Mouse (Mus musculus) hindbrain, postnatal 0 days (tissue): ENCODE data around the gene Sugct. TPM values are rescaled to one million over a fixed set of nuclear protein-coding genes. Genes with fewer than 3 reads are reported as not detected.

Source experiments
- ATAC-seq: fragments of 200-750 bp; cut with Nextera tagmentation; 2 replicates; pipeline ENCODE4 v1.8.0; 2017; ENCODE audit warnings: mild to moderate bottlenecking, moderate TSS enrichment, moderate library complexity
- DNase-seq: peaks from one replicate; pipeline ENCODE4 v3.0.0-alpha.2; 2015; ENCODE audit warnings: low spot score
- H3K27ac ChIP-seq: fragments of 300-500 bp; sonication (generic); 2 replicates; pipeline ENCODE4 v1.5.1; 2014; ENCODE audit warnings: mild to moderate bottlenecking
- H3K27me3 ChIP-seq: fragments of 300-500 bp; sonication (generic); 2 replicates; pipeline ENCODE4 v1.6.1; 2014; ENCODE audit warnings: low read length, mixed read lengths; ENCODE audit not compliant: insufficient read depth
- H3K36me3 ChIP-seq: fragments of 300-500 bp; sonication (generic); 2 replicates; pipeline ENCODE4 v1.6.1; 2014; ENCODE audit warnings: low read length, mixed read lengths; ENCODE audit not compliant: insufficient read depth
- H3K4me1 ChIP-seq: fragments of 300-500 bp; sonication (generic); 2 replicates; pipeline ENCODE4 v1.6.1; 2014; ENCODE audit warnings: antibody characterized with exemption, low read length, mixed read lengths; ENCODE audit not compliant: insufficient read depth
- H3K4me2 ChIP-seq: fragments of 300-500 bp; sonication (generic); 2 replicates; pipeline ENCODE4 v1.6.1; 2014; ENCODE audit warnings: low read depth, mild to moderate bottlenecking, low read length, moderate library complexity, mixed read lengths
- H3K4me3 ChIP-seq: fragments of 300-500 bp; sonication (generic); 2 replicates; pipeline ENCODE4 v1.5.1; 2014; ENCODE audit warnings: low read length
- H3K9ac ChIP-seq: fragments of 300-500 bp; sonication (generic); replicated peaks from 2 replicates; pipeline ENCODE4 v1.6.1; 2014; ENCODE audit warnings: mild to moderate bottlenecking, low read length, moderate library complexity, mixed read lengths
- H3K9me3 ChIP-seq: fragments of 300-500 bp; sonication (generic); 2 replicates; pipeline ENCODE4 v1.6.1; 2016; ENCODE audit warnings: low read length, mixed read lengths
- CTCF ChIP-seq: IDR thresholded peaks from 2 replicates; pipeline ENCODE4 v1.5.1; 2016; ENCODE audit warnings: antibody characterized with exemption, control low read depth, low read depth
- WGBS: fragments of 180-500 bp; shearing (Covaris S2); extraction: QIAGEN DNeasy Blood & Tissue Kit; methylation state at CpG from one replicate; pipeline ENCODE4 v1.1.7; 2014; 5-methylcytosine and 5-hydroxymethylcytosine counted together
- polyA plus RNA-seq: library from polyadenylated mRNA; unstranded; fragments of >200 nt; fragmentation: Nextera tagmentation; extraction: Ambion mirVana; gene quantifications from 2 replicates; pipeline ENCODE4 v1.2.1, GENCODE M21; 2015
- total RNA-seq: library from RNA; depleted of rRNA; stranded (reverse); fragments of >200 nt; gene quantifications from 2 replicates; pipeline ENCODE4 v1.2.3, GENCODE M21; 2014

The Sugct gene
- total and polyA plus RNA-seq, 2 experiments from 2014 or later, result 1.8 to 4.4 TPM

GRCm38 (mm10) chr13:17027846-17028529 lies 667.4 kb downstream of the Sugct start:
- H3K9ac ChIP-seq, result no peak overlapping the region
- no peak overlapping the region for H3K27ac ChIP-seq
- H3K27me3 ChIP-seq, result no peaks in the 10 kb centered on the region
- H3K4me2 ChIP-seq, result no peak overlapping the region
- 94% methylated on average over 4 of the region's 4 CpGs for WGBS
- no peak for ATAC-seq
- H3K4me1 ChIP-seq, result no peaks in the 10 kb centered on the region
- no peaks in the 10 kb centered on the region for H3K36me3 ChIP-seq
- H3K9me3 ChIP-seq, result no peaks in the 10 kb centered on the region
- DNase-seq, result no peak
- no peak for TF ChIP-seq CTCF
- no peak overlapping the region for H3K4me3 ChIP-seq

DNA sequence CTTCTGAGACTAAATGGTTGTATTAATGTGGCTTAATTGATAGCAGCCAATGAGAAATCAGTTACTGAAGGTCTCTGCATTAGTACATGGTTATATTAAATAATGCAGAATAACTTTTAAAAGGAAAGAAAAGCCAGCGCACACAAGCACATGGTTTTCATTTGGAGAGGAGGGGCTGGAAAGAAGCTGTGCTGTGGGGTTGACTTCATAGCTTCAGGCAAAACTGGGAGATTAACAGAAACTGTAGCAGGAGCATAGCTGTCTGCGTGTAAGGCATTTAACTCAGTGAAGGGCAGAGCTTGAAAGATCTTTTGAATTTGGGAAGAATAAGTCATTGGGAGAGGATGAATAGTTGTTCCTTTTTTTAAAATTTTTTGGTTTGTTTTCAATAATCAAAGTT lies 668.4 kb downstream of the Sugct start:
- TF ChIP-seq CTCF, result no peak
- H3K4me2 ChIP-seq, result no peak overlapping the region
- H3K4me1 ChIP-seq, result no peaks in the 10 kb centered on the region
- no peak overlapping the region for H3K27ac ChIP-seq
- 63% methylated on average over 2 of the region's 2 CpGs for WGBS
- H3K27me3 ChIP-seq, result no peaks in the 10 kb centered on the region
- no peak for DNase-seq
- H3K9ac ChIP-seq, result no peak overlapping the region
- ATAC-seq, result no peak
- H3K4me3 ChIP-seq, result no peak overlapping the region
- no peaks in the 10 kb centered on the region for H3K36me3 ChIP-seq
- no peaks in the 10 kb centered on the region for H3K9me3 ChIP-seq

GRCm38 (mm10) chr13:16996464-16996863 lies 698.9 kb downstream of the Sugct start:
- Histone ChIP-seq H3K36me3 (no peaks in the 10 kb centered on the region), H3K4me2 (no peak overlapping the region), H3K4me3 (no peak overlapping the region), H3K9ac (no peak overlapping the region), H3K27ac (no peak overlapping the region), H3K27me3 (no peaks in the 10 kb centered on the region), H3K4me1 (no peaks in the 10 kb centered on the region), H3K9me3 (no peaks in the 10 kb centered on the region)
- TF ChIP-seq CTCF, result no peak
- WGBS, result 81% methylated on average over 2 of the region's 2 CpGs
- no peak for DNase-seq
- ATAC-seq, result no peak

DNA sequence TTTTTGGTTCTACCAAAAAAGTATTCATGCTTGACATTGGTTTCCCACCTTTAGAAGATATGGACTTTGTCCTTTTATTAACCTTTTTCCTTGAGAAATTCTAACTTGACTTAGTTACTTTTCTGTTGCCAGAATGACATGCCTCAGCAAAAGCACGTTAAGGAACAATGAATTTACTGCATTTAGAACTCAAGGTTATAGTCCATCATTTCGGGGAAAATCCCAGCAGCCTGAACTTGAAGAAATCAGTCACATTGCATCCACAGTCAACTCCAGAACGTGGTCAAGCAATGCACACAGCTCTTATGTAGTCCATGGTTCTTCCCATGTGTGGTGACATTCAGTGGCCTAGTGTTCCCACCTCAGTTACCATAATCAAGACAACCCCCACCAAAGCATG lies 700.0 kb downstream of the Sugct start:
- no peak for ATAC-seq
- TF ChIP-seq CTCF, result no peak
- 78% methylated on average over 3 of the region's 3 CpGs for WGBS

DNA sequence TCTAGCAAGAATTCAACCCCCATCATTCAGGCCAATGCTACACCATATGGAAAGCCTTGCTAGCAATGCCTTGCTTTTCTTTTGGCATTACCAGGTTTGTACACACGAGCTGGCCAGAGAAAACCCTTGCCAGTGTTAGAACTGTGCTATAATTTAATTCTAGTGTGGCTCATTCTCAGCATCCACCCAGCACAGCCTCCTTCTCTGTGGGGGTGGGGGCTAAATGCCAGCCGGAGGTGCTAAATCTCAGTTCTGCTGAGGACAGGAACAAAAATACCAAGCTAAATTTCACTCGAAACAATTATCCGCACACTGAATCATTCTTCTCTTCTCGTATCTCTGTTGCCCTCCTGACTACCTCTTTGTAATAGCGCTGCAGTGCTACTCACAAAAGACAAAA lies 717.6 kb downstream of the Sugct start:
- 63% methylated on average over 6 of the region's 6 CpGs for WGBS
- Histone ChIP-seq H3K4me1 (no peaks in the 10 kb centered on the region), H3K27me3 (no peaks in the 10 kb centered on the region), H3K36me3 (no peaks in the 10 kb centered on the region), H3K4me3 (no peak overlapping the region), H3K9ac (no peak overlapping the region), H3K27ac (no peak overlapping the region), H3K9me3 (no peaks in the 10 kb centered on the region), H3K4me2 (no peak overlapping the region)
- TF ChIP-seq CTCF, result no peak
- no peak for ATAC-seq
- DNase-seq, result no peak

More for the DNA sequence above, 700.0 kb downstream of the Sugct start:
- no peaks in the 10 kb centered on the region for H3K36me3 ChIP-seq
- no peaks in the 10 kb centered on the region for H3K27me3 ChIP-seq
- DNase-seq, result no peak
- no peak overlapping the region for H3K4me3 ChIP-seq
- H3K4me2 ChIP-seq, result no peak overlapping the region
- no peak overlapping the region for H3K9ac ChIP-seq
- H3K9me3 ChIP-seq, result no peaks in the 10 kb centered on the region
- no peak overlapping the region for H3K27ac ChIP-seq
- H3K4me1 ChIP-seq, result no peaks in the 10 kb centered on the region

DNA sequence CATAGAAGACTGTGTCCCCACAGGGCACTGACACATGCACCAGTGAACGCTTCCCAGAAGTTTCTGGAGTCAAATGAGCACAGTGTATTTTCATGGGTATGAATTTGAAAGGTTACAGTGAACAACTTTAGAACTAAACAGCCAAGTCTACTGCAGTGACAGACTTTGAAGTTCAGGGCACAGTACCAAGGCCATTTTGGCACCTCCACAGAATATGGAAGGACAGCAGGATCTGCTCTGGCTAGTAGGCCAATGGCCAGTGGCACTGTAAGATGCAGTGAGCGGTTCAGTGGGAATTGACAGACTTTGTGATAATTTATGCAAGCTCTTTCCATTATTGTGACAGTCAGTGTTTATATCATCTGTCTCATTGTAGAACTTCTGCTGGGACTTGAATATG lies 724.1 kb downstream of the Sugct start:
- H3K36me3 ChIP-seq, result no peaks in the 10 kb centered on the region
- H3K27me3 ChIP-seq, result no peaks in the 10 kb centered on the region
- 63% methylated on average over 2 of the region's 2 CpGs for WGBS
- no peaks in the 10 kb centered on the region for H3K9me3 ChIP-seq
- H3K4me2 ChIP-seq, result no peak overlapping the region
- no peak overlapping the region for H3K9ac ChIP-seq
- no peak overlapping the region for H3K27ac ChIP-seq
- no peaks in the 10 kb centered on the region for H3K4me1 ChIP-seq
- TF ChIP-seq CTCF, result no peak
- H3K4me3 ChIP-seq, result no peak overlapping the region
- peak; percentile 32 for DNase-seq
- ATAC-seq, result peak; percentile 59; the same call in 1 of the 2 replicates

DNA sequence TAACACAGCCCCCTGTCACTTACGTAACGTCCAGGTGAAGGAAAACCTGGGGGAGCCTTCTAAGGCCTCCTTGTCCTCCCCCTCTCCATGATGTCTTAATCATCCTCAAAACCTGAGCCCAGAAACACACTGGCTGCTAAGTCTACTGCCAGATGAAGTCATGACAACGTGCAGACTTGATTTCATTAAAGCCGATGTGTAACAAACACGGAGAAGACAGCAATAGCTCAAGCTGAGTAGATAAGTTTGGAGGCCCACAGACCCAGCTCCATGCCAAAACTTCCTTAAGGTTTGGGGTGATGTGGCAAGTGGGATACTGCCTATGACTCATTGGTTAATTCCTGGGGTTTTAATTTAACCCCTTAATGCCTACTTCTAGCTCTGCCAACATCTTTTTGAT lies 726.4 kb downstream of the Sugct start:
- Histone ChIP-seq H3K4me3 (no peak overlapping the region), H3K4me1 (no peaks in the 10 kb centered on the region), H3K36me3 (no peaks in the 10 kb centered on the region), H3K27me3 (no peaks in the 10 kb centered on the region), H3K27ac (no peak overlapping the region), H3K9ac (no peak overlapping the region), H3K4me2 (no peak overlapping the region), H3K9me3 (no peaks in the 10 kb centered on the region)
- TF ChIP-seq CTCF, result no peak
- no peak for DNase-seq
- no peak for ATAC-seq
- 79% methylated on average over 5 of the region's 5 CpGs for WGBS
